Mouse (Mus musculus): Measurements from ENCODE around the gene Rapgef2. TPM values are rescaled to one million over a fixed set of nuclear protein-coding genes. Genes with fewer than 3 reads are reported as not detected.
"Not testable (repeated sequence)": the region's sequence is repeated elsewhere in the genome, so short reads cannot be mapped to it uniquely, and the experiment has no call there.

Rapgef2 gene
- polyA plus RNA-seq, 1 experiment from 2014 or later: 10.7 TPM

DNA sequence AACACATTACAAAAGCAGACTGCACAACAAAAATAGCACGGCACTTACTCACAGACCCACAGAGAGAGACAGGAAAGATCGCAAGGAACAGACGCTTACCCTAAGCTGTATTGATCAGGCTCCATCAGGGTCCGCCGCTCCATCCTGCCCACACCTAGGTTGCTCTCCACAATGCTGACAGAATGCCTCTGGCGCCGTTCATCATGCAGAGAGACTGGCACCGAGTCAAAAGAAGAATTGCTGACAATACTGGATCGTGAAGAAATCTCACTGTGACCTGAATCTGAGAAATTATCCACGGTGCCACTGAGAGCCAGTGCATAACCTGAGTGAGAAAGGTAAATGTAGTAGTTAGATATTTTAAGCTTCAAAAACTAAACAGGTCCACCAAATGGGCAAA is 216.4 kb downstream of the Rapgef2 start:
- H3K4me3 ChIP-seq (ENCODE audit: low read depth, low read length): no peak overlapping the region
- no peaks in the 10 kb centered on the region for H3K27me3 ChIP-seq (ENCODE audit: control insufficient read depth, insufficient read depth, low read length)
- no peak for ATAC-seq (ENCODE audit: insufficient number of reproducible peaks, insufficient read depth, low FRiP score, low read depth)
- H3K4me1 ChIP-seq (ENCODE audit: control insufficient read depth, insufficient read depth, low read length): no peaks in the 10 kb centered on the region
- H3K36me3 ChIP-seq (ENCODE audit: control insufficient read depth, insufficient read depth, low read length): peaks cover 30% of the 10 kb centered on the region
- no peaks in the 10 kb centered on the region for H3K9me3 ChIP-seq (ENCODE audit: control insufficient read depth, low read depth, low read length)
- WGBS: 86% methylated on average over 10 of the region's 10 CpGs
- no peak overlapping the region for H3K9ac ChIP-seq (replicated peaks; ENCODE audit: low read depth, low read length)
- no peak overlapping the region for H3K4me2 ChIP-seq (replicated peaks; ENCODE audit: low read depth, low read length)
- H3K27ac ChIP-seq (ENCODE audit: low read length): no peak overlapping the region

- H3K4me1 ChIP-seq (ENCODE audit: control insufficient read depth, insufficient read depth, low read length): no peaks in the 10 kb centered on the region
- H3K9ac ChIP-seq (replicated peaks; ENCODE audit: low read depth, low read length): no peak overlapping the region
- no peaks in the 10 kb centered on the region for H3K9me3 ChIP-seq (ENCODE audit: control insufficient read depth, low read depth, low read length)
- H3K36me3 ChIP-seq (ENCODE audit: control insufficient read depth, insufficient read depth, low read length): peaks cover 34% of the 10 kb centered on the region
- H3K4me2 ChIP-seq (replicated peaks; ENCODE audit: low read depth, low read length): no peak overlapping the region
- H3K4me3 ChIP-seq (ENCODE audit: low read depth, low read length): no peak overlapping the region
- no peak overlapping the region for H3K27ac ChIP-seq (ENCODE audit: low read length)
- H3K27me3 ChIP-seq (ENCODE audit: control insufficient read depth, insufficient read depth, low read length): no peaks in the 10 kb centered on the region
- 92% methylated on average over 11 of the region's 11 CpGs for WGBS
- ATAC-seq (ENCODE audit: insufficient number of reproducible peaks, insufficient read depth, low FRiP score, low read depth): no peak
Observed at GRCm38 (mm10) chr3:79068976-79069375, 217.3 kb downstream of the Rapgef2 start.

DNA sequence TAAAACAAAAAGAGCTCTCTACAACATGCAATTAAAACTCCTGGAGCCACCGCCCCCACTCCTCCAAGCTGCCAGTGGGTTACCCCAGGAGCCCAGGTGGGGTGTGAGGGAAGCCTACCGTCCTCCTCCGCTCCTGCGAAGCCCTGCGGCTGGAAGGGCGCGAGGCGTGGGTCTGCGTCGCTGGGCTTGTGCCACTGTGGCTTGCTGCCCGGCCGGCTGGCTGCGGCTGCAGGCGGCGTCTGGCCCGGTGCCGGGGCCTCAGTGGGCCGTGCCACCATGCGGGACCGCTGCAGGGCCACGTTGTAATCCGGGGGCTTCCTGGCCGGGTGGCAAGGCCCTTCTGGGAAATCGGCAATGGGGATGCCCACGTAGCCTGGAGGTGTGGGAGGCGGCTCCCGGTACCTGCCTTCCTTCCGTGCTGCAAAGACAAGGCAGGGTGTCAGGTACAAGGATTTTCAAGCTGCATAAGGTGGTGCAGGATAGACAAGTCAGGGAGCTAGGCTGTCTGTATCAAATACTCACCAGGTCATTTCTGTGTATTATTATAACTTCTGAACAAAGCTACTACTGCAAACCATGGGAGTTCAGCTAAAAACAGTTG is 219.8 kb downstream of the Rapgef2 start:
- H3K4me2 ChIP-seq (replicated peaks; ENCODE audit: low read depth, low read length): no peak overlapping the region

DNA sequence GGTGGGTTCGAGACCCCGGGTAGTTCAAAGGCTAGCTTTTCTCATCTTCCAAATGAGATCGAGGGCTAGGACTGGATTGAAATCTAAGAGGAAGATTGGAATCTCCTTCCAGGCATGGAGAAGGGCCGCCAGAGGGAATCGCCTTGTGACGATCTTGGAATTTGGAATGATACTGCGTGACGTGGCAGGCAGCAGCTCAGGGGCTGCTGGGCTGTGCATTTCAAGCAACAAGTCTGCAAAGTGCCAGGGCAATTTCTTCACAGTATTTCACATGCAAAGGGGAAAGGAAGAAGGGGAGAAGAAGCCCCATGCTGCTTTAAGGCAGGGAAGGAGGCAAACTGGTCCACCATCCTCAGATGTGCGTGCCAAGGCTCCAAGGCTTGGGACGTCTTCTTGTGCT is 222.2 kb downstream of the Rapgef2 start:
- no peak overlapping the region for H3K27ac ChIP-seq (ENCODE audit: low read length)
- H3K36me3 ChIP-seq (ENCODE audit: control insufficient read depth, insufficient read depth, low read length): peaks cover 22% of the 10 kb centered on the region
- H3K4me1 ChIP-seq (ENCODE audit: control insufficient read depth, insufficient read depth, low read length): no peaks in the 10 kb centered on the region
- no peak for ATAC-seq (ENCODE audit: insufficient number of reproducible peaks, insufficient read depth, low FRiP score, low read depth)
- H3K4me2 ChIP-seq (replicated peaks; ENCODE audit: low read depth, low read length): no peak overlapping the region
- no peaks in the 10 kb centered on the region for H3K27me3 ChIP-seq (ENCODE audit: control insufficient read depth, insufficient read depth, low read length)
- H3K9ac ChIP-seq (replicated peaks; ENCODE audit: low read depth, low read length): no peak overlapping the region
- no peaks in the 10 kb centered on the region for H3K9me3 ChIP-seq (ENCODE audit: control insufficient read depth, low read depth, low read length)
- H3K4me3 ChIP-seq (ENCODE audit: low read depth, low read length): no peak overlapping the region
- WGBS: 91% methylated on average over 10 of the region's 10 CpGs

More for the DNA sequence above, 219.8 kb downstream of the Rapgef2 start:
- H3K9me3 ChIP-seq (ENCODE audit: control insufficient read depth, low read depth, low read length): no peaks in the 10 kb centered on the region
- H3K27me3 ChIP-seq (ENCODE audit: control insufficient read depth, insufficient read depth, low read length): no peaks in the 10 kb centered on the region
- H3K27ac ChIP-seq (ENCODE audit: low read length): no peak overlapping the region
- H3K36me3 ChIP-seq (ENCODE audit: control insufficient read depth, insufficient read depth, low read length): peaks cover 27% of the 10 kb centered on the region
- no peaks in the 10 kb centered on the region for H3K4me1 ChIP-seq (ENCODE audit: control insufficient read depth, insufficient read depth, low read length)
- H3K4me3 ChIP-seq (ENCODE audit: low read depth, low read length): no peak overlapping the region
- H3K9ac ChIP-seq (replicated peaks; ENCODE audit: low read depth, low read length): no peak overlapping the region
- ATAC-seq (ENCODE audit: insufficient number of reproducible peaks, insufficient read depth, low FRiP score, low read depth): no peak
- 87% methylated on average over 28 of the region's 28 CpGs for WGBS

GRCm38 (mm10) chr3:79061426-79061825 is 224.9 kb downstream of the Rapgef2 start:
- Histone ChIP-seq H3K4me1 (ENCODE audit: control insufficient read depth, insufficient read depth, low read length) (no peaks in the 10 kb centered on the region), H3K27me3 (ENCODE audit: control insufficient read depth, insufficient read depth, low read length) (no peaks in the 10 kb centered on the region), H3K9me3 (ENCODE audit: control insufficient read depth, low read depth, low read length) (no peaks in the 10 kb centered on the region), H3K4me2 (replicated peaks; ENCODE audit: low read depth, low read length) (no peak overlapping the region), H3K27ac (ENCODE audit: low read length) (no peak overlapping the region), H3K4me3 (ENCODE audit: low read depth, low read length) (no peak overlapping the region), H3K36me3 (ENCODE audit: control insufficient read depth, insufficient read depth, low read length) (peaks cover 11% of the 10 kb centered on the region), H3K9ac (replicated peaks; ENCODE audit: low read depth, low read length) (no peak overlapping the region)
- no peak for ATAC-seq (ENCODE audit: insufficient number of reproducible peaks, insufficient read depth, low FRiP score, low read depth)
- WGBS: 85% methylated on average over 6 of the region's 6 CpGs

- H3K36me3 ChIP-seq (ENCODE audit: control insufficient read depth, insufficient read depth, low read length); H3K27me3 ChIP-seq (ENCODE audit: control insufficient read depth, insufficient read depth, low read length); H3K9ac ChIP-seq (replicated peaks; ENCODE audit: low read depth, low read length); ATAC-seq (ENCODE audit: insufficient number of reproducible peaks, insufficient read depth, low FRiP score, low read depth); H3K27ac ChIP-seq (ENCODE audit: low read length); H3K9me3 ChIP-seq (ENCODE audit: control insufficient read depth, low read depth, low read length); H3K4me3 ChIP-seq (ENCODE audit: low read depth, low read length); H3K4me2 ChIP-seq (replicated peaks; ENCODE audit: low read depth, low read length); H3K4me1 ChIP-seq (ENCODE audit: control insufficient read depth, insufficient read depth, low read length): not testable (repeated sequence)
- 96% methylated on average over 2 of the region's 2 CpGs for WGBS
Observed at GRCm38 (mm10) chr3:79058491-79058890, 227.8 kb downstream of the Rapgef2 start.

DNA sequence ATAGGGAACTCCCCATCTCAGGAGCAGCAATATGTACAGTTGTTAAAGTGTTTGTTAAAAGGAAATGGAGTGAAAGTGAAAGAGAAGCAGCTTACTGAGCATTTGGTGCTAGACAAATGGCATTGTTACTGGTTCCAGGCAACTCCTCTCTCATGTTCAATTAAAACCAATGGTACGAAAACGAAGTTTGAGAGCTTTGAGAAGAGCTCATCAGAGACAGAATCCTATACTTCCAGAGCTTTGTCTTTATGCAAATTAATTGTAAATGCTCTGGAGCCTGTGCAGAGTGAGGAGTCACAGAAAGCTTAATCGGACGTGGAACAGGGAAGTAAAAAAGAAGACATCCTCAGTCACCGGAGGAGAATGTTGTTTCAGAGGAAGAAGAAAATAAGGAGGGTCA is 241.1 kb downstream of the Rapgef2 start:
- Histone ChIP-seq H3K27ac (ENCODE audit: low read length) (no peak overlapping the region), H3K27me3 (ENCODE audit: control insufficient read depth, insufficient read depth, low read length) (no peaks in the 10 kb centered on the region), H3K4me3 (ENCODE audit: low read depth, low read length) (no peak overlapping the region), H3K4me1 (ENCODE audit: control insufficient read depth, insufficient read depth, low read length) (no peaks in the 10 kb centered on the region), H3K36me3 (ENCODE audit: control insufficient read depth, insufficient read depth, low read length) (no peaks in the 10 kb centered on the region), H3K9ac (replicated peaks; ENCODE audit: low read depth, low read length) (no peak overlapping the region), H3K9me3 (ENCODE audit: control insufficient read depth, low read depth, low read length) (no peaks in the 10 kb centered on the region), H3K4me2 (replicated peaks; ENCODE audit: low read depth, low read length) (no peak overlapping the region)
- no peak for ATAC-seq (ENCODE audit: insufficient number of reproducible peaks, insufficient read depth, low FRiP score, low read depth)
- WGBS: 69% methylated on average over 5 of the region's 5 CpGs

DNA sequence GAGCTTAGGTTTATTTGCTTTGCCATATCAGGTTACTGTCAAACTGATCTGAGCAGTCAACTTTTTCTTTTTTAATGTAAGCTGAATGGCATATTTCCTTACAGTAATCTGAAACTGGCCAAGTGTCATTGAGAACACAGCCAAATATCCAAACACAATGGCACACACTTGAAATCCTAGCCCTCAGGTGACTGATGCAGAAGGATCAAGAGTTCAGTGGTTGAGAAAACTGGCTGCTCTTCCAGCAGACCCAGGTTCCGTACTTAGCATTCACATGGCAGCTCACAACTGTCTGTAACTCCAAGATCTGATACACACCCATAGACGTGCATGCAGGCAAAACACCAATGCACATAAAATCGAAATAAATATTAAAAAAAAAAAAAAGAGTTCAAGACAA is 243.3 kb downstream of the Rapgef2 start:
- Histone ChIP-seq H3K27ac (ENCODE audit: low read length) (no peak overlapping the region), H3K36me3 (ENCODE audit: control insufficient read depth, insufficient read depth, low read length) (no peaks in the 10 kb centered on the region), H3K4me2 (replicated peaks; ENCODE audit: low read depth, low read length) (no peak overlapping the region), H3K4me3 (ENCODE audit: low read depth, low read length) (no peak overlapping the region), H3K4me1 (ENCODE audit: control insufficient read depth, insufficient read depth, low read length) (no peaks in the 10 kb centered on the region), H3K9ac (replicated peaks; ENCODE audit: low read depth, low read length) (no peak overlapping the region), H3K27me3 (ENCODE audit: control insufficient read depth, insufficient read depth, low read length) (no peaks in the 10 kb centered on the region), H3K9me3 (ENCODE audit: control insufficient read depth, low read depth, low read length) (no peaks in the 10 kb centered on the region)
- ATAC-seq (ENCODE audit: insufficient number of reproducible peaks, insufficient read depth, low FRiP score, low read depth): no peak
- WGBS: 71% methylated on average over 3 of the region's 3 CpGs
